Mouse (Mus musculus): ENCODE data around the gene Rbak. TPM values are rescaled to one million over a fixed set of nuclear protein-coding genes. Genes with fewer than 3 reads are reported as not detected.
"Not testable (repeated sequence)": the region's sequence is repeated elsewhere in the genome, so short reads cannot be mapped to it uniquely, and the experiment has no call there.

The Rbak gene
- 1 to 10 TPM; 2.4 to 2.9 TPM for total RNA-seq (2021)
- long read RNA-seq, experiment 1, transcript Rbak-201 (5 exons, 3,335 nt) = major isoform, 5 of 8 reads
- long read RNA-seq, experiment 1, partial matches to known transcripts = 0 of 8 reads
- long read RNA-seq, experiment 1, other reads (novel, unspliced or antisense) = 1 of 8 reads
- long read RNA-seq, experiment 2, transcript Rbak-201 (5 exons, 3,335 nt) = major isoform, 8 of 10 reads
- long read RNA-seq, experiment 2, partial matches to known transcripts = 0 of 10 reads
- long read RNA-seq, experiment 2, other reads (novel, unspliced or antisense) = 2 of 10 reads

- peak; percentile 94 for DNase-seq (ENCODE audit: low spot score)
These were observed at the start of gene Rbak, which contains the start of gene Spdye4b for GRCm38 (mm10) chr5:143180255-143181076. Gene Rbak (minus strand): TSS chr5:143180775. Gene Spdye4b (plus strand): TSS chr5:143181017.

- DNase-seq (ENCODE audit: low spot score) = no peak
These were observed 46.2 kb upstream of the Rbak start, which contains the start of gene Spdye4a for GRCm38 (mm10) chr5:143226790-143227189. Gene Spdye4a (minus strand): TSS chr5:143226890.

GRCm38 (mm10) chr5:143222287-143222686 lies 41.7 kb upstream of the Rbak start:
- DNase-seq (ENCODE audit: low spot score) = no peak

- no peak for DNase-seq (ENCODE audit: low spot score)
These were observed 40.4 kb upstream of the Rbak start for GRCm38 (mm10) chr5:143220996-143221395.

- DNase-seq (ENCODE audit: low spot score) = no peak
These were observed 33.3 kb upstream of the Rbak start for GRCm38 (mm10) chr5:143213832-143214231.

- no peak for DNase-seq (ENCODE audit: low spot score)
These were observed 24.4 kb upstream of the Rbak start for GRCm38 (mm10) chr5:143205015-143205414.

GRCm38 (mm10) chr5:143196506-143196905 lies 15.9 kb upstream of the Rbak start:
- no peak for DNase-seq (ENCODE audit: low spot score)

GRCm38 (mm10) chr5:143195166-143195565 lies 14.6 kb upstream of the Rbak start:
- DNase-seq (ENCODE audit: low spot score) = no peak

- not testable (repeated sequence) for DNase-seq (ENCODE audit: low spot score)
These were observed 14.2 kb upstream of the Rbak start for GRCm38 (mm10) chr5:143194747-143195146.

- no peak for DNase-seq (ENCODE audit: low spot score)
These were observed 12.2 kb upstream of the Rbak start for GRCm38 (mm10) chr5:143192806-143193205.

GRCm38 (mm10) chr5:143188014-143188413 lies 7.4 kb upstream of the Rbak start:
- not testable (repeated sequence) for DNase-seq (ENCODE audit: low spot score)

- no peak for DNase-seq (ENCODE audit: low spot score)
These were observed 1.4 kb downstream of the Rbak start for GRCm38 (mm10) chr5:143179179-143179578.

GRCm38 (mm10) chr5:143177541-143178200 lies 2.9 kb downstream of the Rbak start:
- DNase-seq (ENCODE audit: low spot score) = no peak

GRCm38 (mm10) chr5:143175970-143176369 lies 4.6 kb downstream of the Rbak start:
- DNase-seq (ENCODE audit: low spot score) = no peak

- no peak for DNase-seq (ENCODE audit: low spot score)
These were observed 15.0 kb downstream of the Rbak start for GRCm38 (mm10) chr5:143165508-143166070.

- DNase-seq (ENCODE audit: low spot score) = no peak
These were observed 25.0 kb downstream of the Rbak start for GRCm38 (mm10) chr5:143155534-143155933.

GRCm38 (mm10) chr5:143153756-143154155 lies 26.8 kb downstream of the Rbak start:
- no peak for DNase-seq (ENCODE audit: low spot score)

- DNase-seq (ENCODE audit: low spot score) = no peak
These were observed 30.5 kb downstream of the Rbak start for GRCm38 (mm10) chr5:143150044-143150443.

GRCm38 (mm10) chr5:143149536-143149935 lies 31.0 kb downstream of the Rbak start:
- DNase-seq (ENCODE audit: low spot score) = no peak

- no peak for DNase-seq (ENCODE audit: low spot score)
These were observed 31.9 kb downstream of the Rbak start for GRCm38 (mm10) chr5:143148661-143149060.

GRCm38 (mm10) chr5:143147481-143147880 lies 33.1 kb downstream of the Rbak start, which contains the start of gene Olfr718-ps1:
Gene Olfr718-ps1 (minus strand): TSS chr5:143147581.
- DNase-seq (ENCODE audit: low spot score) = no peak

- DNase-seq (ENCODE audit: low spot score) = no peak
These were observed 43.0 kb downstream of the Rbak start for GRCm38 (mm10) chr5:143137580-143137979.

All from gastrocnemius, adult 18-20 months (tissue).